Comparison of ENCODE assay signal across 15 mouse cellular contexts in genomic region chr5:113943328-113943727, GRCm38 (mm10). TPM values are rescaled to one million over a fixed set of nuclear protein-coding genes. Genes with fewer than 3 reads are reported as not detected.
DNase-seq lines count a peak whose midpoint lies in the region; ATAC-seq lines count a peak whose summit lies in the region.
"Had no signal": no experiment of that assay in that cellular context is flagged by ENCODE, and none has a peak within 500 bp of the region (broad histone marks: within the 10 kb centered on the region; RNA-seq: fewer than 3 reads in every experiment).

No protein-coding gene starts in this region.

- H3K4me3 ChIP-seq in megakaryocyte, embryonic 14.5 days (replicated peaks): peak overlapping the region; percentile 34
- no peak overlapping the region for H3K4me3 ChIP-seq in forebrain, embryonic 14.5 days (ENCODE audit: low read depth, low read length)
- H3K4me3 ChIP-seq: erythroblast, embryonic 14.5 days; limb, embryonic 13.5 days had no signal

- no peak for ATAC-seq in megakaryocyte, adult 5-6 weeks (ENCODE audit: poor library complexity, severe bottlenecking)
- ATAC-seq in forebrain, embryonic 14.5 days: no peak

- peaks cover 88% of the 10 kb centered on the region for H3K36me3 ChIP-seq in megakaryocyte, embryonic 14.5 days (replicated peaks; ENCODE audit: low read length)
- H3K36me3 ChIP-seq in forebrain, embryonic 14.5 days (ENCODE audit: control insufficient read depth, insufficient read depth, low read length): peaks cover 78% of the 10 kb centered on the region

- peak overlapping the region; percentile 36; the same call in 1 of the 2 replicates for H3K27ac ChIP-seq in forebrain, embryonic 14.5 days (ENCODE audit: low read depth, low read length)
- H3K27ac ChIP-seq: limb, embryonic 13.5 days; liver, embryonic 14.5 days had no signal

- H3K27me3 ChIP-seq in megakaryocyte, embryonic 14.5 days (replicated peaks): no peaks in the 10 kb centered on the region
- H3K27me3 ChIP-seq in forebrain, embryonic 14.5 days (replicated peaks; ENCODE audit: control insufficient read depth, insufficient read depth, low read length): no peaks in the 10 kb centered on the region
- H3K27me3 ChIP-seq: limb, embryonic 13.5 days had no signal

- DNase-seq in testis, postnatal 10 days (ENCODE audit: low spot score): peak; percentile 67
- no peak for DNase-seq in testis, postnatal 14 days (ENCODE audit: low spot score)
- DNase-seq in forebrain, embryonic 14.5 days (ENCODE audit: low spot score): peak; percentile 27
- DNase-seq in layer of hippocampus, adult 11-12 months (ENCODE audit: low spot score): no peak
- no peak for DNase-seq in spleen, adult 12 weeks (ENCODE audit: low spot score)
- DNase-seq: cerebellum, adult 18-20 months; gastrocnemius, postnatal 25 days; kidney, adult 2 months; kidney, postnatal 14 days; layer of hippocampus, adult 9-11 months had no signal

- H3K4me1 ChIP-seq in megakaryocyte, embryonic 14.5 days: peaks cover 91% of the 10 kb centered on the region
- H3K4me1 ChIP-seq in forebrain, embryonic 14.5 days (ENCODE audit: control insufficient read depth, insufficient read depth, low read length): no peaks in the 10 kb centered on the region
- H3K4me1 ChIP-seq: limb, embryonic 13.5 days had no signal

- H3K4me2 ChIP-seq in forebrain, embryonic 14.5 days (ENCODE audit: low read length): no peak overlapping the region
- H3K4me2 ChIP-seq: limb, embryonic 13.5 days had no signal

- WGBS in forebrain, embryonic 14.5 days: 65% methylated on average over 12 of the region's 12 CpGs

- peaks cover 8% of the 10 kb centered on the region; the same call in 1 of the 2 replicates for H3K9me3 ChIP-seq in megakaryocyte, embryonic 14.5 days
- H3K9me3 ChIP-seq in forebrain, embryonic 14.5 days (replicated peaks; ENCODE audit: control insufficient read depth, low read length): no peaks in the 10 kb centered on the region
- H3K9me3 ChIP-seq: limb, embryonic 13.5 days had no signal

- H3K9ac ChIP-seq in forebrain, embryonic 14.5 days (ENCODE audit: low read length): no peak overlapping the region
- H3K9ac ChIP-seq: limb, embryonic 13.5 days; liver, embryonic 14.5 days had no signal

RNA-seq across cellular contexts. Expression of gene Coro1c, which starts 34.8 kb away (rescaled TPM):
- polyA plus RNA-seq in megakaryocyte, embryonic 14.5 days (2012; ENCODE audit: insufficient read depth, low replicate concordance): 132 and 208 TPM in 2 replicates
- 93.2 and 103 TPM in 2 replicates for total RNA-seq in megakaryocyte, adult 5-6 weeks (2015)
- total RNA-seq in megakaryocyte, adult 5-6 weeks (2017): 141 and 145 TPM in 2 replicates
- 169 and 193 TPM in 2 replicates for polyA plus RNA-seq in forebrain, embryonic 14.5 days (2014; fragmentation: Nextera tagmentation; extraction: Ambion mirVana)

RNA-seq across cellular contexts. Expression of gene Ssh1, which starts 50.4 kb away (rescaled TPM):
- polyA plus RNA-seq in megakaryocyte, embryonic 14.5 days (2012; ENCODE audit: insufficient read depth, low replicate concordance): 2.9 and 3.9 TPM in 2 replicates
- total RNA-seq in megakaryocyte, adult 5-6 weeks (2015): 10.2 and 10.4 TPM in 2 replicates
- 4.7 and 4.9 TPM in 2 replicates for total RNA-seq in megakaryocyte, adult 5-6 weeks (2017)
- 16.0 and 16.6 TPM in 2 replicates for polyA plus RNA-seq in forebrain, embryonic 14.5 days (2014; fragmentation: Nextera tagmentation; extraction: Ambion mirVana)

Comparison
In these comparisons a context has a peak if more than half of its experiments do, and no peak if none do; other contexts are left out.
1. DNase-seq: peak in testis, postnatal 10 days (single experiment) and forebrain, embryonic 14.5 days (single experiment); none in testis, postnatal 14 days (single experiment), layer of hippocampus, adult 11-12 months (single experiment) and spleen, adult 12 weeks (single experiment).